Mouse (Mus musculus) heart, adult 18-20 months (tissue): ENCODE measurements around the gene Sec61a2. TPM values are rescaled to one million over a fixed set of nuclear protein-coding genes. Genes with fewer than 3 reads are reported as not detected.

ENCODE experiments used
- DNase-seq, 2 experiments: peaks; one replicate each; pipeline ENCODE4 v3.0.0; 2021 to 2022; ENCODE audit warnings: mixed read lengths in 1 of 2
- total RNA-seq, 2 experiments: library from RNA; stranded (reverse); gene quantifications; 2 replicates each; pipeline ENCODE4 v1.2.3; 2021

Sec61a2 gene
- total RNA-seq, 2 experiments from 2014 or later = 10.2 to 11.0 TPM

DNA sequence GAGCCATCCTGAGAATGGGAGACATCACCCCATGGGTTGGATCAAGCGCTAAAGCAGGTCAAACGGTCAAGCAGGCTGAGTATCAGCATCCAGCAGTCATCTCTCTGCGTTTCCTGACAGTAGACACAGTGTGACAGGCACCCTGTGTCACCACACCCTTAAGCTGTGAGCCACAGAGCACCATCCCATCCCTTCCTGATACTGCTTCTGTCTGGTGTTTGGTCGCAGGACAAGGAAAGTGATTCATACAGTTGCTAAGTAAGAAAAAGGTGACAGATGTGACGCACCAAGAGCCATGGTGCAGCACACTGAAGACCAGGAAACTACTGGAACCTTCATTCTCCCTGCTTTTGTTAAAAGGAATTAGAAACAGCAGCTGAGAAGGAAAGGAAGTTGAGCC is 6.4 kb downstream of the Sec61a2 start:
- no peak for DNase-seq

DNA sequence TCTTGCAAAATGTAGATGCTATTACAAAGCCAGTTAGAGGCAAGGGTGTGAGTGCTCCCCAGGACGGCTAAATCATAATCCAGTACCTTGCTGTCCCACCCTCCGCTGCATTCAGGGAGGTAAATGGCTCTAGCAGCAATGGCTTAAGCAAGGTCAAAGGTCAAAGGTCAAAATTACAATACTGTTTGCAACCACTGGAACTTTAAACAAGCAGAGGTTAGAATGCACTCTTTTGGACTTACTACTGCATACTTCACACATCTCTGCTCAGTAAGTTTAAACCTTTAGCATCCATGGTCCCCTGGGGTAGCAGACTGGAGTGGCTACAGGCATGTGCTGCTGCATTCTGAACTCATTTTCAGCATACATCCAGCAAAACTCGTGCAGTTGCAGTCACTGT is 17.8 kb downstream of the Sec61a2 start:
- no peak for DNase-seq

- DNase-seq = no peak
These were observed 25.5 kb downstream of the Sec61a2 start for GRCm38 (mm10) chr2:5869746-5870145.

DNA sequence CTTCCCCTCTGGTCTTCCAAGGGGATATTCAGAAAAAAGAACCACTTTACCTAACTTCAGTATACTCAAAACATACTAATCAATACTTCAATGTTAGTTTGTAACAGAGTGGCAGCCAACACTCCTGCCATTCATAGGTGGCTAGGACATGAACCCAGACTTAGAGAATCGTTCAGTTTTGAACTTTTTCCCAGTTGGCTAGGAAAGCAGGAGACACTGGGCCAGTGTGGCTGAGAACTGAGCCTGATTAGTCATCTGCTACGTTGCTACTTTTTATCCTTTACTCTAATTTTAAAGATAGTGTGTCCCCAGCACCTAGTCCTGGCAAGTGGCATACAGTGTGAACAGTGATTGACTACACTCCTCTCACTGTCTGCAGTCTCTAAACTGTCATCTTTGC is 27.6 kb downstream of the Sec61a2 start:
- DNase-seq = no peak

- DNase-seq = no peak
These were observed 32.4 kb downstream of the Sec61a2 start, which contains the start of gene Gm13199 for GRCm38 (mm10) chr2:5862834-5863233. Gene Gm13199, minus strand, starts transcription at chr2:5862934.

DNA sequence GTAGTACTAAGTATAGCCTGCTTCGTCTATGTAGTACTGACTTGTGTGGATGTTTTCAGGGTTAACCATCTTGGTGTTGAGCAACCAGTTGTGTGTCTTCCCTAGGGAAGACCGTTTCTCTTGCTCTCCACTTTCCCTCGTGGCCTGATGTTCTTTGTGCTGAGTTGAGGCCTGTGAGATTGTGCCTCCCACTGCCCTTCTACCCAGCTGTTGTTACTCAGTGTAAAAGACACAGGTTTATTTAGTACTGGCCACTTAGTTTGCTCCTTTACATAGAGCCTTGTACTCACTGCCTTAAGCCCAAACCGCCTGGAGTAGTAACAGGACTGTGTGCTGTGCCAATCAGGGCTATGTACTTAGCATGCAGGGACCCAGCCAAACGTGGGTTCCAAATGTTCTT is 43.4 kb downstream of the Sec61a2 start:
- DNase-seq = no peak

- DNase-seq = peak in 1 of 2 experiments; percentile 6
These were observed 44.1 kb downstream of the Sec61a2 start for GRCm38 (mm10) chr2:5851116-5851515.

DNA sequence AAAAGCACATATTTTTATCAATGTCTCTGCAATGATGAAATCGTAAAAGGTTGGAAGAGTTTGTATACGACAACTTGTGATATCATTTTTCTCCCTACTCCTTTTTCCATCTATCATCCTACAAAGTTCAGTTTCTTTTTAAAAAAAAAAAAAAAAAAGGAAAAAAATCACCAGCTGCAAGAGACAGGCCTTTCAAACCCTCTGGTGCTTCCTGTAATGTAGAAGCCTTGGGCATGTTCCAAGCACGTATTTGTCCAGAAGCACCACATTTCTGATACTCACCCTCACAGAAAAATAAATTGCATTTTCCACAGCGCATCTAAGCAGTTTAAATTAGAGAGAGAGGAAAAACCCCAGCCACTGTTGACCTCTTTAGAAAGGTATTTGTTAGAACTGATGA is 49.4 kb downstream of the Sec61a2 start:
- no peak for DNase-seq

DNA sequence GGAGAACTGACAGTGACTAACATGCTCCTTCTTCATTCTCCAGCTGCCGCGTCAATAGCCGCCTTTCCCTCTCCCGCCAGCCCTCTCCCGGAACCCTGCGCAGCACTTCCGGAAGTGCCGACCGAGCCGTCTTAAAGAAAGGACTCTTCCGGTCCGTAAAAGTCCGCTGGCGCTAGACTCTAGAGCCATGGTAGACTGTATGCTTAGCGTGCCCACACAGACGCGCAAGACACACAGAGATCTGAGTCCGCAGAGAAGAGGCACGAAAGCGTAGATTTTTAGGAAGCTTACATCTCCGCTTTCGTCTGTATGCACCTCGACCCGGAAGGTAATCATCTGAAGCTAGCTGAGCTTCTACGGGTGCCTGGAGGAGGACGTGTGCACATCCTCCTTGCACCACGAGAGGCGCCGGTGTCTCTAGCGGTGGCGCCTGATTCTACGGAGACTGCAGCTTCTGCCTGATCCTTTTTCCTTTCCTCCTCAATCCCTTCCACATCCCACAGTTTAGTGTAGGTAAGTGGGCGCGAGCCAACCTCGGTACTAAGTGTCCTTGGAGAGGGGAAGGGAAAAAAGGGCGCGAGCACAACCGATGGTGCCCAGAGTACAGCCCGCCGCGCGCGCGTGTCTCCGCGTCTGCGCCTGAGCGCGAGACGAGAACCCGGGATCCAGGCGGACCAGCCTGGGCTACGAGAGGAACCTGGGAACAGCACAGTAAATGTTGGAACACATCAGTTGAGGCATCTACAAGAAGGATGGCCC is 50.2 kb downstream of the Sec61a2 start, which contains the start of the genes Nudt5 and Cdc123:
TSS of gene Nudt5 (plus strand) at position 147 of the 759 bp plus-strand sequence.
TSS of gene Cdc123 (minus strand) at position 292 of the 759 bp plus-strand sequence.
- peak; percentile 92 to 94 for DNase-seq

GRCm38 (mm10) chr2:5844181-5844872 is 50.9 kb downstream of the Sec61a2 start:
- no peak for DNase-seq

- no peak for DNase-seq
These were observed 54.4 kb downstream of the Sec61a2 start for GRCm38 (mm10) chr2:5840815-5841214.

DNA sequence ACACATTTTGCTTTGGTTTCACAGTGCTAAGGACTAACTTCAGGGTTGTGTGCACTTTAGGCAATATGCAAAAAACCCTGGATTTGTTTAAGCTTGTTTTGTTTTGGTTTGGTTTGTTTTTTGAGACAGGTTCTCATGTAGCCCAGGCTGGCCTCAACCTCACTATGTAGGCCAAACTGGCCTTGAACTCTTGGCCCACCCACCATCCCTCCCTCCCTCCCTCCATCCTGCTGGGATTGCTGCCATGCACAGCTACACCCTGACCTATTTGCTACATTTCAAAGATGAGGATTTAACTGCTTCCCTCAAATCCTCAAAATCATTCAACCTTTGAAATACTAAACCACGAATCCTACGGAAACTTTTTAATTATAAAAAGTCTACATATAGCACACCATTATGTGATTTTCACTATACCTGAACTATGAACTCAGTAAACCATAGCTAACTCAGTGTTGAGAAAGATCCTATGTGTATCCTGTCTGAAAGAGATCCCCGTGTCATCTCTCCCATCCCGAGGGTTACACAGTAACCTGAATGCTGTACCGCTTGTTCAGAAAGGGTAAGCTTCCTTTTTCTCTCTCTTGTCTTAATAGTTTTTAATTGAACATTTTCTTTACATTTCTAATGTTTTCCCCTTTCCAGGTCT is 69.8 kb downstream of the Sec61a2 start:
- no peak for DNase-seq

- DNase-seq = peak in 1 of 2 experiments; percentile 17
These were observed 70.5 kb downstream of the Sec61a2 start for GRCm38 (mm10) chr2:5824685-5825084.

- DNase-seq = no peak
These were observed 71.0 kb downstream of the Sec61a2 start for GRCm38 (mm10) chr2:5824213-5824612.

GRCm38 (mm10) chr2:5822449-5822848 is 72.8 kb downstream of the Sec61a2 start:
- DNase-seq = no peak

GRCm38 (mm10) chr2:5821264-5821663 is 74.0 kb downstream of the Sec61a2 start:
- DNase-seq = no peak

Other genes starting within 250 kb of the Sec61a2 start
- gene Camk1d, start 180.9 kb downstream of the Sec61a2 start, total RNA-seq = 1 to 10 TPM; 3.9 to 4.8 TPM
- gene Nudt5, start 50.4 kb downstream of the Sec61a2 start, total RNA-seq = 10 to 100 TPM; 12.5 to 14.1 TPM
- 10 to 100 TPM; 90.1 to 98.7 TPM for gene Cdc123, start 50.3 kb downstream of the Sec61a2 start, total RNA-seq
- not detected for gene Gm13199, start 32.5 kb downstream of the Sec61a2 start, total RNA-seq
- gene Dhtkd1, start 47.4 kb upstream of the Sec61a2 start, total RNA-seq = 1 to 10 TPM; 4.2 to 5.1 TPM
- 10 to 100 TPM; 19.4 to 20.5 TPM for gene Upf2, start 56.0 kb upstream of the Sec61a2 start, total RNA-seq
- 10 to 100 TPM; 20.2 to 24.3 TPM for gene Proser2, start 234.8 kb upstream of the Sec61a2 start, total RNA-seq